In genomic region chr13:63927326-63927725, GRCm38 (mm10) we compare ENCODE assay signal across 15 mouse cellular contexts.
DNase-seq lines count a peak whose midpoint lies in the region; ATAC-seq and TF ChIP-seq lines count a peak whose summit lies in the region.
"Had no signal": no experiment of that assay in that cellular context is flagged by ENCODE, and none has a peak within 500 bp of the region (broad histone marks: within the 10 kb centered on the region; RNA-seq: fewer than 3 reads in every experiment).

No protein-coding gene starts in this region.

- peaks cover 22% of the 10 kb centered on the region for H3K4me1 ChIP-seq in midbrain, embryonic 10.5 days
- H3K4me1 ChIP-seq in midbrain, embryonic 13.5 days (replicated peaks), result 0 out of 2 replicates have a peak, but pooled peaks cover 8% of the 10 kb centered on the region
- H3K4me1 ChIP-seq in intestine, postnatal 0 days (replicated peaks; ENCODE audit: control insufficient read depth, insufficient read depth, low read length), result peaks cover 5% of the 10 kb centered on the region; the same call in 1 of the 2 replicates

- H3K4me3 ChIP-seq in midbrain, embryonic 10.5 days, result no peak overlapping the region
- H3K4me3 ChIP-seq in midbrain, embryonic 13.5 days (replicated peaks), result no peak overlapping the region
- H3K4me3 ChIP-seq in intestine, postnatal 0 days (ENCODE audit: low read depth, low read length), result no peak overlapping the region
- H3K4me3 ChIP-seq: gastrocnemius, adult 2 months; neural tube, embryonic 12.5 days had no signal

- no peaks in the 10 kb centered on the region for H3K9me3 ChIP-seq in midbrain, embryonic 10.5 days (replicated peaks)
- H3K9me3 ChIP-seq in midbrain, embryonic 13.5 days, result no peaks in the 10 kb centered on the region
- no peaks in the 10 kb centered on the region for H3K9me3 ChIP-seq in intestine, postnatal 0 days (ENCODE audit: control insufficient read depth)
- H3K9me3 ChIP-seq: neural tube, embryonic 12.5 days had no signal

- H3K36me3 ChIP-seq in midbrain, embryonic 10.5 days, result no peaks in the 10 kb centered on the region
- H3K36me3 ChIP-seq in midbrain, embryonic 13.5 days, result no peaks in the 10 kb centered on the region
- no peaks in the 10 kb centered on the region for H3K36me3 ChIP-seq in intestine, postnatal 0 days (ENCODE audit: control insufficient read depth, insufficient read depth)
- H3K36me3 ChIP-seq: neural tube, embryonic 12.5 days had no signal

- ATAC-seq in midbrain, embryonic 13.5 days, result no peak
- no peak for ATAC-seq in intestine, postnatal 0 days
- ATAC-seq: forebrain, embryonic 14.5 days; liver, postnatal 0 days had no signal

- H3K27me3 ChIP-seq in midbrain, embryonic 10.5 days (ENCODE audit: low read depth, poor library complexity, severe bottlenecking), result peaks cover 26% of the 10 kb centered on the region
- peaks cover 71% of the 10 kb centered on the region for H3K27me3 ChIP-seq in midbrain, embryonic 13.5 days
- no peaks in the 10 kb centered on the region for H3K27me3 ChIP-seq in intestine, postnatal 0 days (replicated peaks; ENCODE audit: control insufficient read depth, insufficient read depth, low read length)
- H3K27me3 ChIP-seq: neural tube, embryonic 12.5 days had no signal

- no peak for TF ChIP-seq CTCF in intestine, postnatal 0 days (IDR thresholded peaks at IDR 0.05; ENCODE audit: low read depth)

- WGBS in midbrain, embryonic 10.5 days, result 71% methylated on average over 4 of the region's 4 CpGs
- WGBS in midbrain, embryonic 13.5 days, result 83% methylated on average over 4 of the region's 4 CpGs
- 60% methylated on average over 4 of the region's 4 CpGs for WGBS in intestine, postnatal 0 days

- DNase-seq in midbrain, embryonic 10.5 days (ENCODE audit: low spot score), result peak; percentile 18
- peak; percentile 67 for DNase-seq in embryo, embryonic 10.5 days (ENCODE audit: low spot score)
- no peak for DNase-seq in c-Kit-positive CD71-positive TER-119-positive erythroid progenitor cells, embryonic 14.5 days (ENCODE audit: low spot score)
- DNase-seq in thymus, postnatal 25 days, result no peak
- no peak for DNase-seq in MN1 (ENCODE audit: low spot score)
- DNase-seq: adrenal gland, postnatal 14 days; cerebellum, postnatal 10 days; gastrocnemius, adult 2 months; kidney, adult 11 months; liver, postnatal 0 days; midbrain, embryonic 14.5 days had no signal

- H3K9ac ChIP-seq in midbrain, embryonic 13.5 days (replicated peaks), result no peak overlapping the region
- no peak overlapping the region for H3K9ac ChIP-seq in intestine, postnatal 0 days (ENCODE audit: low read depth, low read length)
- H3K9ac ChIP-seq: liver, postnatal 0 days; neural tube, embryonic 12.5 days had no signal

- H3K27ac ChIP-seq in midbrain, embryonic 10.5 days (replicated peaks), result no peak overlapping the region
- H3K27ac ChIP-seq in midbrain, embryonic 13.5 days, result no peak overlapping the region
- H3K27ac ChIP-seq in intestine, postnatal 0 days (ENCODE audit: low read depth, low read length), result 0 out of 2 replicates have a peak overlapping the region, but pooled peaks have one; percentile 46
- H3K27ac ChIP-seq: gastrocnemius, adult 2 months; neural tube, embryonic 12.5 days had no signal

- H3K4me2 ChIP-seq in midbrain, embryonic 13.5 days (replicated peaks), result no peak overlapping the region
- H3K4me2 ChIP-seq in intestine, postnatal 0 days (replicated peaks; ENCODE audit: low read depth), result no peak overlapping the region
- H3K4me2 ChIP-seq: neural tube, embryonic 12.5 days had no signal

Comparison
In these comparisons a context has a peak if more than half of its experiments do, and no peak if none do; other contexts are left out.
1. DNase-seq: peak in midbrain, embryonic 10.5 days (single experiment) and embryo, embryonic 10.5 days (single experiment); none in c-Kit-positive CD71-positive TER-119-positive erythroid progenitor cells, embryonic 14.5 days (single experiment), thymus, postnatal 25 days (single experiment) and MN1 (single experiment).